Mouse (Mus musculus): Measurements from ENCODE around the gene Akap10.

The Akap10 gene

GRCm38 (mm10) chr11:61930640-61931586 lies 861 bp upstream of the Akap10 start:
- no peak for DNase-seq (ENCODE audit: low read depth, low spot score)

- DNase-seq (ENCODE audit: low read depth, low spot score), result no peak
Measured at GRCm38 (mm10) chr11:61929323-61930097, 542 bp downstream of the Akap10 start.

DNA sequence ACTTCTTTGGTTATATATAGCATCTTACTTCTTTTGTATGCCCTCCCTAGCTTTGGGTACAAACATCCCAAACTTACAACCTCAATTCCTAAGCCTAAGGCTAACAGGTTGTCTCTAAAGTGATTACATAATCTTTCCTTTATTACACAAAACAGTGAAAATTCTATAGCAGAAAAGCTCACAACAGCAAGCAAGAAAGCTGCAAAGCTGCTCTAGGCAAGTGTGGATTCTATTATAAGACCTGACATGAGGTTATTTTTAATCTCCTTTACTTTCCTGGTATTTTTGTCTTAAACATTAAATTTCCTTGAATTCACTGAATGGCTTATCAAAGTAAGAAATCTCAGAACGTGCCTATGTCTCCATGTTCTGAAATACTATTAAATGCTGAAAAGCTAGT lies 6.7 kb downstream of the Akap10 start:
- DNase-seq (ENCODE audit: low read depth, low spot score), result no peak

DNA sequence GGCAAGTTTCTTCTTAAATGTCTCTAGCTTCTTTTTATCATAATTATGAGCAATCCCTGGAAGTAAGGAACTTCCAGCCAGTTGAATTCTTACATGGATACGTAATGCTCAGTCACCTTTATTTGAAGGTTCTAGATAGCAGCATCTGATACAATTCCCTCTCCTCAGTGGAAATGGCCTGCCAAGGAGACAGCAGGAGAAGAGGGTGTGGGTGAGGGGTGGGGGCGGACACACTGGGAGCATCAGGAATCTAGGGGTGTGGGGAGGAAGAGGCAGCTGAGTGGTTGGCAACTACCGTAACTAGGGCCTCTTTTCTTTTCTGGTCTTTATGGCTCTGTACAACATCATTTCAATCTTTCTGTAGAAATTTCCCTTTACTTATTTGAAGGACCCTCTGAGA lies 10.3 kb downstream of the Akap10 start:
- no peak for DNase-seq (ENCODE audit: low read depth, low spot score)

GRCm38 (mm10) chr11:61908315-61908714 lies 21.7 kb downstream of the Akap10 start:
- DNase-seq (ENCODE audit: low read depth, low spot score), result no peak

DNA sequence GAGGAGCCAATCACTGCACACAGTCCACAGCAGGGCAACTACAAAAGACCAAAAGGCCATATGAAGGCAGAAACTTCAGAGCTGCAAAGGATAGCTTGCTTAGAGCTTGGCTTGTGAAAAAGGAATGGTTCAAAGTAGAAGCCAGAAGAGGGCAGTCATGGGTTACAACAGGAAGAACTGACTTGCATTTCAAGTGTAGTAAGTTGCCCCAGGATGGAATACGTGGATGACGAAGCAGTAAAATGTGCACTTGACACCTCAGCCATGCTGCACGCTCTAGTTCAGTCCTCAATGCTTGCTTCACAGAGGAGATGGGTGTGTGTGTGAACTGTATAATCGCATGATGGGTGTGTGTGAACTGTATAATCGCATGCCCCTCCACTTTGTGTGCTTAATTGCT lies 47.9 kb downstream of the Akap10 start:
- DNase-seq (ENCODE audit: low read depth, low spot score), result peak; percentile 61

DNA sequence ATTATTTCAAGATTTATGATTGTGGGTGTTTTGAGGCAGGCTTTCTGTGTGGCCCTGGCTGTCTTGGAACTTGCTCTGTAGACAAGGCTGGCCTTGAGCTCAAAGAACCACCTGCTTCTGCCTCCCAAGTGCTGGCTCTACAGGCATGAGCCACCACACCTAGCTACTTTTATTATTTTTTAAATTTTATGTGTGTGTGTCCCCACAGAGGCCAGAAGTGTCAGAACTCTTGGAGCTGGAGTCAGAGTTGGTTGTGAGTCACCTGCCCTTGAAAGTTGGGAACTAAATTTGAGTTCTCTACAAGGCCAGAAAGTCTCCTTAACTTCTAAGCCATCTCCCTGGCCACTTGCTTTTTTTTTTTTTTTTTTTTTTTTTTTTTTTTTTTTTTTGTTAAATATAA lies 50.1 kb downstream of the Akap10 start:
- DNase-seq (ENCODE audit: low read depth, low spot score), result no peak

DNA sequence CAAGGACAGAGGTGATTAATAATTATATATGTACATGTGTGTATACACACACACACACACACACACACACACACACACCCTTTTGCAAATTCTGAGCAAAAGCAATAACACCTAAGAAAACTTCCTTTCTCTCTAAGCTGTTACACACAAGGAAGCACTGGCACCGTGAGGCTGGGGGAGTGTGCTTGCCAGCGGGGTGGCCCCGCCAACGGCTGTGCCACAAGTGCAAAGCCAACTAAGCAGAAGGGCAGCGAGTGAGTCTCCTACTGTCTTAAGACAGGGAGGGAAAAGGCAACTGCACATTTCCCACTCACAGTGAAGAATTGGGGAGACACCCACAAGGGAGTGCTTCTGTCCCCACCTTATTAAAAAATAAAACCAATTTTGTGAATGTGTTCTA lies 58.2 kb downstream of the Akap10 start:
- no peak for DNase-seq (ENCODE audit: low read depth, low spot score)

- no peak for DNase-seq (ENCODE audit: low read depth, low spot score)
Measured at GRCm38 (mm10) chr11:61866856-61867255, 63.2 kb downstream of the Akap10 start.

DNA sequence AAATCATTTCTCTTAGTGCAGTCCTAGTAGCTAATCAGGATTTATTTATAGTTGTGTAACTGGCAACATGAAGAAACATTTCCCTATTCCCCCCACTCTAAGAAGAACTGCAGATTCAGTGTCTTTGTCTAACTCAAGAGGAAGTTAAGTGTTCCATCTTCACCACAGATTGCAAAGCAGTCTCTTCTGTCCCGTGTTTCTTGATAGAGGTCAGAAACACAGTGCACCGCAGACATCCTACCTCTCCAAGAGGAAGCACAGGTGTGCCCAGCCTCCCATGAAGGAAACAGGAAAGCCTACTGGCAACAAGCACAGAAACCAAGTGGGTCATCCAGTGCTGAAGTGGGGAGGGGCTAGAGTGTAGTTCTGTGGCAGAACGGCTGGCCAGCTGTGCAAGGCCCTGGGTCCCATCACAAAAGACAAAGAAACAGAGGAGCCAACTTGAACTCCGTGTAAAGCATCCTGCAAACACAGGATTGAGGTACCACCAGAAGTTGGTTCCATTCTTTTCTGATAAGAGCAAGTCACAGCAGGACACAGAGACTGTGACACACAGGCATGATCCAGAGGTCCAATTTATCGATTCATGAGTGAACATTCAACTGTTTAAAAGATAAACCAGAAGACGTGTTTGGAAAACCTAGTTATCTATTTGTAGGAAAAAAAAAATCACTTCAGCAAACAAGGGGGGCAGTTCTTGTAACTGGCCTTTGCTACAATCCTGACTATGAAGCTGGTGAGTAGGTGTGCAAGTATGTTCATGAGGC lies 68.1 kb downstream of the Akap10 start:
- no peak for DNase-seq (ENCODE audit: low read depth, low spot score)

DNA sequence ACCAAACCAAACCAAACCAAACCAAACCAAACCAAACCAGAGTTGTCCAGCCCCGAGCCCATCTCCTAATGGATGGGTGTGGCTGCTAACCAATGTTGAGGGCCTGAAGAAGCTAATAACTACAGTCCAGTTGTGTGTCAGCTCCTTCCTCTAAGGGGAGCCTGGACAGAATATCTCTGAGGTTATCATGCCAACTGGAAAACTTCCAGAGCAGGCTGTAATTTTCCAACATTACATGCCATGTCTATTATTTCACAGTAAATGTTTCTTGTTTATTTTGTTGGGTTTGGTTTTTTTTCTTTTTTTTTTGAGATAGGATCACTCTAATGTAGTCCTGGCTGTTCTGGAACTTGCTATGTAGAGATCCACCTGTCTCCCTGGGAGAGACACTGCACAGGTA lies 70.7 kb downstream of the Akap10 start:
- peak; percentile 35 for DNase-seq (ENCODE audit: low read depth, low spot score)

DNA sequence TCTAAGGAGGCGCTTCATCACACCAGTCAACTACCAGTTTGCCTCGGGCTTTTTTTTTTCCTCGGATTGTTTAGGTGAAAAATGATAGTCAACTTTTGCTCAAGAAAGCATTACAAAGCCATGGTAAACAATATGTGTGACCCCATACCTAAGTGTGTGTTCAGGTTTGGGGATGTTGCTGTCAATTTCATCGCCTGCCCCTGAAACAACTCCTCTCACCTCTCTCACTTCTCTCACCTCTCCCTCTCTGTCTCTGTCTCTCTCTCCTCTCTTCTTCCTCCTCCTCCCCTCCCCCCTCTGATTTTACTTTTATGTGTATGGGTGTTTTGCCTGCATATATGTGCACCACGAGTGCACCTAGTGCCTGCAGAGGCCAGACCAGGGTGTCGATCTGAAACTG lies 74.5 kb downstream of the Akap10 start:
- no peak for DNase-seq (ENCODE audit: low read depth, low spot score)

DNA sequence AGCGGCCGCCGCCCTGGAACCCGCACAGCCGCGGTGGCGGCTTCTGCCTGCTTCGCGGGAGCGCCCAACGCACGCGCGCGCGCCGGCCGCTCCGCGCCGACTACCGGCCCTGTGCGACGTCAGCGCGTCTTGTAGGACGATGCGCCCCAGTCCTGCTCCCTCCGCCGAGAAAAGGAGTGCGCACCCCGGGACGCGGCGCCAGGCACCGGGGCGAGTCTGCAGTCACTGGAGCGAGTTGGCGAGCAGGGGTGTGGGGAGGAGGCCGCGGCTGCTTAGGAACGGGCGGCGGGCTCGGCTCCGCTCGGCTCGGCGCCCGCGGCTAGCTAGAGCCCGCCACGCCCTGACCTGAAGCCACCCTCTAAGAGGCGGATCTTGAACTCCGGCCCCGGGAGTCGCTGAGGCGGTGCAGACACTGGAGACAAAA lies 75.1 kb downstream of the Akap10 start, which contains the start of gene Ulk2:
Ulk2 (minus strand) TSS at position 86 of the 424 bp plus-strand sequence.
- DNase-seq (ENCODE audit: low read depth, low spot score), result peak; percentile 93

GRCm38 (mm10) chr11:61854211-61854987 lies 75.7 kb downstream of the Akap10 start:
- peak; percentile 86 for DNase-seq (ENCODE audit: low read depth, low spot score)

GRCm38 (mm10) chr11:61853659-61854058 lies 76.4 kb downstream of the Akap10 start:
- no peak for DNase-seq (ENCODE audit: low read depth, low spot score)

- no peak for DNase-seq (ENCODE audit: low read depth, low spot score)
Measured at GRCm38 (mm10) chr11:61852916-61853315, 77.1 kb downstream of the Akap10 start.

DNA sequence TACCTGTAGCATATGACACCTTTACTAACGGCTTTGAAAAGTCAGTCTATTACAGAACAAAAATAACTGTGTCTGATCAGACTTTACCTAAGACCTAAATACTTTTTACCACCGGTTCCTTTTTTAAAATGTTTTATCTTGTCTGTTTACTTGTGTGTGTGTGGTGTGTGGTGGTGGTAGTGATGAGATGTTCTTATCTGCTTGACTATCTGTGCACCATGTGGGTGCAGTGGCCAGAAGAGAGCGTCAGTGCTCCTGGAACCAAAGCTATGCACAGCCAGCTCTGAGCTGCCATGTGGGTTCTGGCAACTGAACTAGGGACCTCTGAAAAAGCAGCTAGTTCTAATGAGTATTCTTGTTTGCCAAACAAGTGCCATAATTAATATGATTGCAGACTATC lies 78.9 kb downstream of the Akap10 start:
- DNase-seq (ENCODE audit: low read depth, low spot score), result no peak

DNA sequence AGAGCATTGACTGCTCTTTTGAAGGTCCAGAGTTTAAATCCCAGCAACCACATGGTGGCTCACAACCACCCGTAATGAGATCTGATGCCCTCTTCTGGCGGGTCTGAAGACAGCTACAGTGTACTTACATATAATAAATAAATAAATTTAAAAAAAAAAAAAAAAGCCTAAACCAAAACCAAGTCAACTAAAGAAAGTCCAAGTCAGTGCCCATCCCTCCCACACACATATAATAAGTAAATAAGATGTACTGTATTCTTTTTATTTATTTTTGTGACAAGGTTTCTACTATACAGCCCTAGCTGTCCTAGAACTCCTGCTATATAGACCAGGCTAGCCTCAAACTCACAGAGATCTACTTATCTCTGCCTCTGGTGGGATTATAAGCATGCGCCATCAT lies 89.4 kb downstream of the Akap10 start:
- peak; percentile 35 for DNase-seq (ENCODE audit: low read depth, low spot score)

DNA sequence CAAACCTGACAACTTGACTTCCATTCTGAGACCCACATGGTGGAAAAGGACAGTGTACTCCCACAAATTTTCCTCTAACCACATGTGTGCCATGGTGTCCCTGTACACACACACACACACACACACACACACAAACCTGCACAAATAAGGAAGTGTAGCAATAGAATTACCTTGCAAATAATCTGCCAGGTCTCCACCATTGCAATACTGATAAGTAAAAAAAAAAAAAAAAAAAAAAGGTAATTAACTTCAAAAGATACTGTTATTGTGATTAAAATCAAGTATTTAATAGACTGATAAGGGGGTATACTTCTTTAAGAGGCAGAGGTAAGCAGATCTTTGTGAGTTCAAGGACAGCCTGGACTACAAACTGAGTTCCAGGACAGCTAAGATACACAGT lies 90.1 kb downstream of the Akap10 start:
- DNase-seq (ENCODE audit: low read depth, low spot score), result no peak

DNA sequence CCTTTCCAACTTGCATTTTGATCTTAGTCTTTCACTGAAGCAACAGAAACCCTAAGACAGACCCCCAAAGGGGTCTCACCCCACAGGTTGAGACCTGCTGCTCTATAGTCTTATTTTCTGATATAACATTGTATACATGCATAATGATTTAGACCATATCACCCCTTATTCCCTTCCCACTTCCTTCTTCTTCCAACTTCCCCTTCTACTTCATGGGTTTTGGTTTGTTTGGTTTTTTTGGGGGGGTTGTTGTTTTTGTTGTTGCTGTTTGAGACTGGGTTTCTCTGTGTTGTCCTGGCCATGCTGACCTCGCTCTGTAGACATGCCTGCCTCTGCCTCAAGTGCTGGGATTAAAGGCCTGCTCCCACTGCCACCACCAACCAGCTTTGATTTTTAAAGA lies 90.9 kb downstream of the Akap10 start:
- DNase-seq (ENCODE audit: low read depth, low spot score), result no peak
